Mouse (Mus musculus): ENCODE measurements around the gene Hmcn1. TPM values are rescaled to one million over a fixed set of nuclear protein-coding genes. Genes with fewer than 3 reads are reported as not detected.

Hmcn1 gene
- under 1 TPM in 1 of 2 experiments, not detected in 1; 0.06 TPM for total RNA-seq (2023)

DNA sequence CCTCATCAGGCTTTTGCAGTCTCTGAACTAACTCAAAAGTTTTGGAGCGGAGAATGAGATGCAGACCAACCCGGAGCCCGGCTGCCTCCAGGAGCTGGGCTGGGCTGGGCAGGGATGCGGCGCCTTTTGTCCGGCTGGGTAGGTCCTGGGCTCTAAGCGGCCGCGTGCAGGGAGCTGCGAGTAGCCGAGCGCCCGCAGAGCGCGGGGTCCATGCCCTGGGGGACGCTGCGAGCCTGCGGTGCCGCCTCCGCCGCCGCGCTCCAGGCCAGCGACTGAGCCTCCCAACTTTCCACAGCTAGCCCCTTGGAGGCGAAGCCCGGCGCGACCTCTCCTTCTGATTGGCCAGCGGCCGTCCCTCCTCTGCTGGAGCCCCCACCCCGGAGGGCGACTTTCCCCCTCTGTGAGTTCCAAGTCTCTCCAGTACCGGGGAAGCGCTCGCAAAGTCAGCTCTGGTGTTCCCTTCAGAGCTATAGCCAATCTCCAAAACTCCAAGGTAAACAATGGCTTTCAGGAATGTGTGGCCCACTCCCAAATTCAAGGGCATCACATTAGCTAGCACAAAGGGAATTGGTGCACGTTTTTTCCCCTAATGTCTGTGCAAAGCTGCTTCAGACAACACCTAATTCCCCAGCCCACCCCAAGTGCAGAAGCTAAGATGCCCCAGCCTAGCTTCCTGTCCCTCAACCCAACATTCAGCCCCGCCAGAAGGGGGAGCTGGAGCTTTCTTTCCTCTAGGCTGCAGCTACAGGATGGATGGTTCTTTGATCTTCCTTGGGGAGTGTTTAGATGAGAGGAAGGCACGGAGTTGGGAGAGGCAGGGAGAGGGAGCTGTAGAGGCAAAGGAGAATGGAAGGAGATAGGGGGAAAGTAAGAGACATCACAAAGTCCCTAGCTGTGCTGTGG, at the start of gene Hmcn1:
TSS of gene Hmcn1 (minus strand) at position 274 of the 903 bp plus-strand sequence.

Other genes starting within 250 kb of the Hmcn1 start
- not detected for gene Gm47985, start 189.1 kb upstream of the Hmcn1 start, total RNA-seq (2023)
- not detected for gene Gm8947, start 198.9 kb upstream of the Hmcn1 start, total RNA-seq (2023)
- not detected for gene Gm47995, start 205.0 kb upstream of the Hmcn1 start, total RNA-seq (2023)
- not detected for gene 3110040M04Rik, start 210.7 kb upstream of the Hmcn1 start, total RNA-seq (2023)
- not detected for gene Gm47996, start 216.7 kb upstream of the Hmcn1 start, total RNA-seq (2023)

All from T-cell, adult 66 days (primary cell).